Mouse (Mus musculus) CH12.LX (cell line): ENCODE results near the gene Fam222b. TPM values are rescaled to one million over a fixed set of nuclear protein-coding genes. Genes with fewer than 3 reads are reported as not detected.

Experiments used
- DNase-seq: peaks from one replicate; pipeline ENCODE4 v3.0.0-alpha.2; 2013; ENCODE audit errors: extremely low read depth
- H3K27ac ChIP-seq: 2 replicates; pipeline ENCODE4 v1.5.1; 2012; ENCODE audit warnings: low read depth, mild to moderate bottlenecking, control low read depth, moderate library complexity; ENCODE audit not compliant: insufficient read depth
- H3K27me3 ChIP-seq: replicated peaks from 2 replicates; pipeline ENCODE3; 2012; ENCODE audit warnings: inconsistent platforms
- H3K36me3 ChIP-seq, 2 experiments: replicated peaks in 1 of 2; 2 replicates each; pipeline versions ENCODE3 to v1.6.1; 2012; ENCODE audit warnings: inconsistent platforms in 1 of 2, low read length in 1 of 2, mild to moderate bottlenecking in 1 of 2, mixed read lengths in 1 of 2, moderate library complexity in 1 of 2; ENCODE audit not compliant: control insufficient read depth in 1 of 2, insufficient read depth in 1 of 2
- H3K4me1 ChIP-seq, 2 experiments: 2 replicates each; pipeline ENCODE4 v1.6.1; 2012; ENCODE audit warnings: inconsistent platforms in 1 of 2, moderate library complexity in 1 of 2; ENCODE audit not compliant: insufficient read depth in 2 of 2, control insufficient read depth in 1 of 2
- H3K4me2 ChIP-seq: 2 replicates; pipeline ENCODE4 v1.6.1; 2012; ENCODE audit warnings: low read depth, mild to moderate bottlenecking, control low read depth; ENCODE audit not compliant: poor library complexity, insufficient read depth, severe bottlenecking
- H3K4me3 ChIP-seq, 3 experiments: fragments of 150-350 bp in 1 of 3; sonication (generic) in 1 of 3; replicated peaks in 1 of 3; 2 replicates each; pipeline versions ENCODE3 to v1.5.1; 2011 to 2012; ENCODE audit warnings: low read depth in 2 of 3, low read length in 2 of 3, mild to moderate bottlenecking in 2 of 3, moderate library complexity in 2 of 3, control low read depth in 1 of 3, improper control_type of control experiment in 1 of 3, inconsistent platforms in 1 of 3, mixed read lengths in 1 of 3; ENCODE audit not compliant: poor library complexity in 1 of 3
- H3K79me2 ChIP-seq: replicated peaks from 2 replicates; pipeline ENCODE4 v1.6.1; 2012; ENCODE audit warnings: mild to moderate bottlenecking, moderate library complexity; ENCODE audit not compliant: control insufficient read depth, poor library complexity, insufficient read depth, severe bottlenecking; ENCODE audit errors: extremely low read depth
- H3K9ac ChIP-seq: 2 replicates; pipeline ENCODE4 v1.6.1; 2012; ENCODE audit warnings: low read depth, mild to moderate bottlenecking, control low read depth, moderate library complexity; ENCODE audit not compliant: insufficient read depth
- H3K9me3 ChIP-seq: replicated peaks from 2 replicates; pipeline ENCODE3; 2012; ENCODE audit warnings: low read length, inconsistent platforms, mixed read lengths
- BHLHE40 ChIP-seq: IDR thresholded peaks from 2 replicates; pipeline ENCODE4 v1.6.1; 2011; ENCODE audit warnings: mild to moderate bottlenecking, low read depth, low read length, improper control_type of control experiment
- CHD1 ChIP-seq: IDR thresholded peaks from 2 replicates; pipeline ENCODE4 v1.6.1; 2012; ENCODE audit warnings: low read depth, low read length, improper control_type of control experiment, inconsistent platforms
- CHD2 ChIP-seq: IDR thresholded peaks from 2 replicates; pipeline ENCODE4 v1.6.1; 2011; ENCODE audit warnings: low read length, improper control_type of control experiment
- CTCF ChIP-seq, 2 experiments: IDR thresholded peaks in 1 of 2; conservative IDR thresholded peaks in 1 of 2; 2 replicates each; pipeline ENCODE4 v1.5.1; 2011 to 2012; ENCODE audit warnings: low read depth in 2 of 2, low read length in 2 of 2, improper control_type of control experiment in 1 of 2, inconsistent platforms in 1 of 2, mild to moderate bottlenecking in 1 of 2, moderate library complexity in 1 of 2
- E2F4 ChIP-seq: IDR thresholded peaks from 2 replicates; pipeline ENCODE4 v1.6.1; 2011; ENCODE audit warnings: low read depth, low read length, improper control_type of control experiment; ENCODE audit not compliant: insufficient replicate concordance
- ELF1 ChIP-seq: IDR thresholded peaks from 2 replicates; pipeline ENCODE4 v1.6.1; 2014; ENCODE audit warnings: low read depth, mild to moderate bottlenecking, inconsistent platforms, low read length, improper control_type of control experiment
- EP300 ChIP-seq: IDR thresholded peaks from 2 replicates; pipeline ENCODE4 v1.6.1; 2011; ENCODE audit warnings: low read length, improper control_type of control experiment
- ETS1 ChIP-seq: conservative IDR thresholded peaks from 2 replicates; pipeline ENCODE4 v1.6.1; 2012; ENCODE audit warnings: low read depth, mild to moderate bottlenecking, inconsistent platforms, low read length, improper control_type of control experiment, moderate library complexity
- GABPA ChIP-seq: IDR thresholded peaks from 2 replicates; pipeline ENCODE4 v1.6.1; 2012; ENCODE audit warnings: low read depth, low read length, improper control_type of control experiment, inconsistent platforms; ENCODE audit not compliant: insufficient replicate concordance
- HCFC1 ChIP-seq: IDR thresholded peaks from 2 replicates; pipeline ENCODE4 v1.6.1; 2012; ENCODE audit warnings: low read depth, mild to moderate bottlenecking, inconsistent platforms, low read length, improper control_type of control experiment
- IRF4 ChIP-seq: IDR thresholded peaks from 2 replicates; pipeline ENCODE4 v1.6.1; 2014; ENCODE audit warnings: low read depth, mild to moderate bottlenecking, inconsistent platforms, low read length, improper control_type of control experiment
- JUN ChIP-seq: IDR thresholded peaks from 2 replicates; pipeline ENCODE4 v1.6.1; 2011; ENCODE audit warnings: low read depth, mild to moderate bottlenecking, low read length, improper control_type of control experiment, moderate library complexity; ENCODE audit not compliant: insufficient read depth
- JUND ChIP-seq: conservative IDR thresholded peaks from 2 replicates; pipeline ENCODE4 v1.6.1; 2011; ENCODE audit warnings: low read depth, low read length, improper control_type of control experiment
- KAT2A ChIP-seq: IDR thresholded peaks from 2 replicates; pipeline ENCODE4 v1.6.1; 2012; ENCODE audit warnings: low read length, improper control_type of control experiment, inconsistent platforms; ENCODE audit not compliant: insufficient replicate concordance
- MAFK ChIP-seq: IDR thresholded peaks from 2 replicates; pipeline ENCODE4 v1.6.1; 2011; ENCODE audit warnings: low read length, improper control_type of control experiment; ENCODE audit not compliant: insufficient replicate concordance
- MAX ChIP-seq: IDR thresholded peaks from 2 replicates; pipeline ENCODE4 v1.6.1; 2011; ENCODE audit warnings: low read length, improper control_type of control experiment
- MAZ ChIP-seq: IDR thresholded peaks from 2 replicates; pipeline ENCODE4 v1.6.1; 2012; ENCODE audit warnings: low read depth, mild to moderate bottlenecking, inconsistent platforms, low read length, improper control_type of control experiment, moderate library complexity
- MEF2A ChIP-seq: IDR thresholded peaks from 2 replicates; pipeline ENCODE4 v1.6.1; 2014; ENCODE audit warnings: low read depth, mild to moderate bottlenecking, inconsistent platforms, low read length, improper control_type of control experiment, borderline replicate concordance
- MXI1 ChIP-seq: IDR thresholded peaks from 2 replicates; pipeline ENCODE4 v1.6.1; 2011; ENCODE audit warnings: mild to moderate bottlenecking, low read depth, low read length, improper control_type of control experiment
- MYC ChIP-seq: IDR thresholded peaks from 2 replicates; pipeline ENCODE4 v1.6.1; 2011; ENCODE audit warnings: low read depth, mild to moderate bottlenecking, improper control_type of control experiment, low read length
- NELFE ChIP-seq: IDR thresholded peaks from 2 replicates; pipeline ENCODE4 v1.6.1; 2011; ENCODE audit warnings: low read depth, low read length, improper control_type of control experiment
- NRF1 ChIP-seq: IDR thresholded peaks from 2 replicates; pipeline ENCODE4 v1.6.1; 2014; ENCODE audit warnings: low read depth, mild to moderate bottlenecking, inconsistent platforms, low read length, improper control_type of control experiment, moderate library complexity
- PAX5 ChIP-seq: IDR thresholded peaks from 2 replicates; pipeline ENCODE4 v1.6.1; 2012; ENCODE audit warnings: low read length, inconsistent platforms, mixed read lengths
- POLR2A ChIP-seq: IDR thresholded peaks from 2 replicates; pipeline ENCODE4 v1.6.1; 2011; ENCODE audit warnings: low read depth, mild to moderate bottlenecking, improper control_type of control experiment, low read length
- POLR2AphosphoS2 ChIP-seq: IDR thresholded peaks from 2 replicates; pipeline ENCODE4 v1.6.1; 2011; ENCODE audit warnings: low read depth, low read length, improper control_type of control experiment
- RAD21 ChIP-seq: IDR thresholded peaks from 2 replicates; pipeline ENCODE4 v1.6.1; 2011; ENCODE audit warnings: low read depth, mild to moderate bottlenecking, low read length, improper control_type of control experiment, moderate library complexity
- RCOR1 ChIP-seq: conservative IDR thresholded peaks from 2 replicates; pipeline ENCODE4 v1.6.1; 2012; ENCODE audit warnings: low read depth, mild to moderate bottlenecking, inconsistent platforms, low read length, improper control_type of control experiment
- SIN3A ChIP-seq: IDR thresholded peaks from 2 replicates; pipeline ENCODE4 v1.6.1; 2012; ENCODE audit warnings: low read length, improper control_type of control experiment, inconsistent platforms
- SMC3 ChIP-seq: IDR thresholded peaks from 2 replicates; pipeline ENCODE4 v1.6.1; 2011; ENCODE audit warnings: low read depth, low read length, improper control_type of control experiment
- TBP ChIP-seq: conservative IDR thresholded peaks from 2 replicates; pipeline ENCODE4 v1.6.1; 2011; ENCODE audit warnings: low read depth, low read length, improper control_type of control experiment
- TCF12 ChIP-seq: IDR thresholded peaks from 2 replicates; pipeline ENCODE4 v1.6.1; 2014; ENCODE audit warnings: low read depth, mild to moderate bottlenecking, inconsistent platforms, low read length, improper control_type of control experiment
- UBTF ChIP-seq: IDR thresholded peaks from 2 replicates; pipeline ENCODE4 v1.6.1; 2012; ENCODE audit warnings: low read depth, mild to moderate bottlenecking, inconsistent platforms, low read length, improper control_type of control experiment, moderate library complexity
- USF1 ChIP-seq: IDR thresholded peaks from 2 replicates; pipeline ENCODE4 v1.6.1; 2014; ENCODE audit warnings: low read depth, mild to moderate bottlenecking, inconsistent platforms, low read length, improper control_type of control experiment
- ZC3H11A ChIP-seq: IDR thresholded peaks from 2 replicates; pipeline ENCODE4 v1.6.1; 2012; ENCODE audit warnings: low read depth, mild to moderate bottlenecking, inconsistent platforms, low read length, improper control_type of control experiment
- ZKSCAN1 ChIP-seq: IDR thresholded peaks from 2 replicates; pipeline ENCODE4 v1.6.1; 2012; ENCODE audit warnings: low read depth, inconsistent platforms, low read length, improper control_type of control experiment, borderline replicate concordance
- ZMIZ1 ChIP-seq: IDR thresholded peaks from 2 replicates; pipeline ENCODE4 v1.6.1; 2012; ENCODE audit warnings: low read depth, mild to moderate bottlenecking, inconsistent platforms, low read length, improper control_type of control experiment
- ZNF384 ChIP-seq: IDR thresholded peaks from 2 replicates; pipeline ENCODE4 v1.6.1; 2012; ENCODE audit warnings: low read depth, low read length, improper control_type of control experiment, inconsistent platforms
- dilution Hi-C: fragments of 300-500 bp; cut with MboI; formaldehyde crosslinking; loops from 2 replicates; pipeline ENCODE4 v1.14.3; 2020; ENCODE audit warnings: low sequenced_read_pairs; ENCODE audit not compliant: extremely low pct_unique_long_range_greater_than_20kb, extremely low pct_ligation_motif_present
- in situ Hi-C: fragments of 300-500 bp; cut with MboI; formaldehyde crosslinking; loops from 3 replicates; pipeline ENCODE4 v1.14.3; 2019; ENCODE audit warnings: low sequenced_read_pairs, low pct_ligation_motif_present, low pct_unique_long_range_greater_than_20kb, mixed read lengths
- polyA plus RNA-seq: library from polyadenylated mRNA; unstranded; fragments of >175 nt; gene quantifications from 2 replicates; pipeline ENCODE4 v1.2.1, GENCODE M21; 2012; ENCODE audit warnings: low read depth; ENCODE audit not compliant: insufficient read length
- total RNA-seq, 2 experiments: library from RNA; depleted of rRNA; stranded (reverse); fragments of 300-350 nt in 1 of 2; fragments of >200 nt in 1 of 2; gene quantifications; 2 replicates each; pipeline ENCODE4 v1.2.3; 2012 to 2014

The Fam222b gene
- total and polyA plus RNA-seq, 3 experiments = 5.9 to 34.4 (median 8.7) TPM

GRCm38 (mm10) chr11:78182961-78183844 is 88.7 kb downstream of the Fam222b start, which contains the start of gene Rpl23a:
Gene Rpl23a (minus strand): TSS chr11:78183584.
- peaks cover 38% of the 10 kb centered on the region for H3K79me2 ChIP-seq
- H3K4me2 ChIP-seq = peak within 1 kb of the TSS; percentile 95
- no peaks in the 10 kb centered on the region for H3K9me3 ChIP-seq
- no peaks in the 10 kb centered on the region for H3K27me3 ChIP-seq
- dilution Hi-C loops (no loop called here), in situ Hi-C loops (no loop called here)
- H3K4me3 ChIP-seq = peak within 1 kb of the TSS; percentile 70 to 96 (median 76)
- DNase-seq = peak; percentile 99
- H3K4me1 ChIP-seq = peaks cover 13 to 41% of the 10 kb centered on the region in 2 experiments
- peak within 1 kb of the TSS; percentile 67 for H3K9ac ChIP-seq
- peak within 1 kb of the TSS; percentile 74 for H3K27ac ChIP-seq
- peaks cover 26 to 40% of the 10 kb centered on the region in 2 experiments for H3K36me3 ChIP-seq
- TF ChIP-seq POLR2AphosphoS2 (peak; percentile 99), MAZ (peak; percentile 69; the same call in 1 of the 2 replicates), ZC3H11A (no peak), RCOR1 (peak; percentile 73; the same call in 1 of the 2 replicates), HCFC1 (peak; percentile 95), TBP (peak; percentile 99), ZKSCAN1 (no peak), MAFK (no peak), NELFE (peak; percentile 99), JUND (no peak), POLR2A (peak; percentile 99), MXI1 (peak; percentile 92), CHD1 (no peak; the same call in none of the 2 replicates), ZMIZ1 (peak; percentile 97), PAX5 (no peak), NRF1 (peak; percentile 79), KAT2A (peak; percentile 98), CHD2 (peak; percentile 99), IRF4 (peak; percentile 60), CTCF (conservative IDR thresholded peaks at IDR 0.05 in 1 of 2, IDR thresholded peaks at IDR 0.05 in 1 of 2; ENCODE audit: low read depth in 2 of 2, low read length in 2 of 2) (peak in 1 of 2 experiments; percentile 51; a peak in 2 of 4 replicates), TCF12 (peak; percentile 97), BHLHE40 (peak; percentile 89), EP300 (peak; percentile 37; the same call in 1 of the 2 replicates), UBTF (no peak; the same call in none of the 2 replicates), GABPA (peak; percentile 59; the same call in 1 of the 2 replicates), JUN (no peak), MEF2A (0 out of 2 replicates have a peak, but pooled peaks have one; percentile 7), MAX (peak; percentile 89), ZNF384 (0 out of 2 replicates have a peak, but pooled peaks have one; percentile 38), ELF1 (peak; percentile 31; the same call in 1 of the 2 replicates), ETS1 (peak; percentile 77), SIN3A (peak; percentile 79; the same call in 1 of the 2 replicates), E2F4 (no peak), USF1 (peak; percentile 64), MYC (peak; percentile 95), SMC3 (0 out of 2 replicates have a peak, but pooled peaks have one; percentile 3), RAD21 (no peak; the same call in none of the 2 replicates)
